18 mouse cellular contexts compared by ENCODE assay signal in genomic region chr5:124310091-124310490, GRCm38 (mm10). TPM values are rescaled to one million over a fixed set of nuclear protein-coding genes. Genes with fewer than 3 reads are reported as not detected.
A peak's percentile ranks its signal among the peaks of the same experiment; 100 is the strongest.
DNase-seq lines count a peak whose midpoint lies in the region; ATAC-seq lines count a peak whose summit lies in the region.
"Had no signal": no experiment of that assay in that cellular context is flagged by ENCODE, and none has a peak within 500 bp of the region (broad histone marks: within the 10 kb centered on the region; RNA-seq: fewer than 3 reads in every experiment).

No protein-coding gene starts in this region.

- ATAC-seq in erythroblast, adult 5-6 weeks (replicated peaks; ENCODE audit: low FRiP score, poor library complexity, severe bottlenecking), result no peak
- ATAC-seq: CD4-positive, CD25-positive, alpha-beta regulatory T cell, adult 4 months; forebrain, embryonic 13.5 days; forebrain, embryonic 15.5 days; forebrain, postnatal 0 days had no signal

- peak; percentile 53 for DNase-seq in 3T3-L1 (ENCODE audit: low read depth, low spot score)
- DNase-seq in NIH3T3 (ENCODE audit: low read depth), result peak; percentile 37
- no peak for DNase-seq in ovary, postnatal 10 days (ENCODE audit: low spot score)
- no peak for DNase-seq in gastrocnemius, adult 18-20 months (ENCODE audit: low spot score)
- DNase-seq: adrenal gland, adult 2 months; adrenal gland, postnatal 10 days; adrenal gland, postnatal 25 days; B cell, adult 2 months; cerebellum, adult 11-12 months; cerebellum, adult 2 months; cerebellum, adult 9-10 months; cerebellum, postnatal 10 days; cerebellum, postnatal 25 days; forebrain, postnatal 0 days had no signal

RNA-seq across cellular contexts. Expression of gene Mphosph9, which starts 17.7 kb away (rescaled TPM):
- total RNA-seq in erythroblast, adult 5-6 weeks (2015; ENCODE audit: low replicate concordance), result 3.1 and 14.4 TPM in 2 replicates
- total RNA-seq in erythroblast, adult 5-6 weeks (2017; ENCODE audit: low replicate concordance), result 7.8 and 28.5 TPM in 2 replicates
- 1 to 10 TPM; 3.1 to 3.3 TPM for total RNA-seq in gastrocnemius, adult 18-20 months (2021)

RNA-seq across cellular contexts. Expression of gene 2810006K23Rik, which starts 17.8 kb away (rescaled TPM):
- total RNA-seq in erythroblast, adult 5-6 weeks (2015; ENCODE audit: low replicate concordance), result 2.3 and 2.9 TPM in 2 replicates
- 3.1 and 3.3 TPM in 2 replicates for total RNA-seq in erythroblast, adult 5-6 weeks (2017; ENCODE audit: low replicate concordance)
- 1 to 10 TPM; 7.3 to 7.7 TPM for total RNA-seq in gastrocnemius, adult 18-20 months (2021)

RNA-seq across cellular contexts. Expression of gene Cdk2ap1, which starts 52.8 kb away (rescaled TPM):
- total RNA-seq in erythroblast, adult 5-6 weeks (2015; ENCODE audit: low replicate concordance), result 46.4 and 55.1 TPM in 2 replicates
- 31.2 and 56.3 TPM in 2 replicates for total RNA-seq in erythroblast, adult 5-6 weeks (2017; ENCODE audit: low replicate concordance)
- total RNA-seq in gastrocnemius, adult 18-20 months (2021), result 100 to 1,000 TPM; 146 to 161 TPM

Comparison
In these comparisons a context has a peak if more than half of its experiments do, and no peak if none do; other contexts are left out.
1. DNase-seq: peak in 3T3-L1 (single experiment) and NIH3T3 (single experiment); none in ovary, postnatal 10 days (single experiment) and gastrocnemius, adult 18-20 months (single experiment).